Mouse (Mus musculus) testis, adult 2 months (tissue): ENCODE results near the gene Kalrn.

Experiments used
- CTCF ChIP-seq: fragments of 200-500 bp; IDR thresholded peaks from 2 replicates; pipeline ENCODE4 v1.5.1; 2012; ENCODE audit warnings: low read depth, mild to moderate bottlenecking, inconsistent platforms, low read length, moderate library complexity; ENCODE audit not compliant: control insufficient read depth, insufficient read depth, insufficient replicate concordance
- POLR2A ChIP-seq: fragments of 200-500 bp; IDR thresholded peaks from 2 replicates; pipeline ENCODE4 v1.6.1; 2012; ENCODE audit warnings: low read depth, mild to moderate bottlenecking, inconsistent platforms, low read length, moderate library complexity; ENCODE audit not compliant: control insufficient read depth

- no peak for TF ChIP-seq POLR2A
- TF ChIP-seq CTCF = no peak
Measured at GRCm38 (mm10) chr16:33923001-33923316, 650.4 kb downstream of the Kalrn start.
